Mouse (Mus musculus): ENCODE data around the gene Gm5089.

DNA sequence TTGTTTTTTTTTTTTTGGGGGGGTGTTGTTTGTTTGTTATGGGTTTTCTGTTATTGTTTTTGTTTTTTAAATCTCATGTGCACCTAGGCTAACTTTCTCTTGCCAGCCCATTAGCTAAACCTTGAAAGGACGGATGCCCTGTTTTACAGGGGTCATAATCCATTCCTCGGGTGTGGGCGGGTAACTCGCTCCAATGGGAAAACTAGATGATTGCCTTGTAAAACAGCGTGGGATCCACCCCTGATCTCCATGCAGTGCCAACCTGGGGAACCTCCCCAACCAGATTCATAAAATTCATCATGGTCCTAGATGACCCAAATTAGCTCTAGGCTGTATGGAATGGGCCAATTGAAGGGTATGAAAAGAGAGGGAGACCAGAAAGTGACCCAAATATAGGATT is 51.0 kb downstream of the Gm5089 start:
- TF ChIP-seq POLR2AphosphoS5 (IDR thresholded peaks at IDR 0.05; ENCODE audit: borderline replicate concordance, low read depth, low read length) (no peak), CTCF (IDR thresholded peaks at IDR 0.05 in 2 of 3, conservative IDR thresholded peaks at IDR 0.05 in 1 of 3; ENCODE audit: control insufficient read depth in 1 of 3, insufficient read depth in 1 of 3, low read depth in 2 of 3, low read length in 3 of 3, poor library complexity in 1 of 3, severe bottlenecking in 1 of 3) (no peak), E2F4 (IDR thresholded peaks at IDR 0.05; ENCODE audit: borderline replicate concordance, low read depth, low read length) (no peak), TCF12 (IDR thresholded peaks at IDR 0.05; ENCODE audit: low read depth, low read length) (no peak)
